In genomic region chr13:52584654-52585455, GRCm38 (mm10) we compare ENCODE assay signal across 9 mouse cellular contexts. TPM values are rescaled to one million over a fixed set of nuclear protein-coding genes. Genes with fewer than 3 reads are reported as not detected.
DNase-seq lines count a peak whose midpoint lies in the region; ATAC-seq and TF ChIP-seq lines count a peak whose summit lies in the region.
"Had no signal": no experiment of that assay in that cellular context is flagged by ENCODE, and none has a peak within 500 bp of the region (broad histone marks: within the 10 kb centered on the region; RNA-seq: fewer than 3 reads in every experiment).

No protein-coding gene starts in this region.

- no peak for TF ChIP-seq CTCF in lung, embryonic 14.5 days (IDR thresholded peaks at IDR 0.05; ENCODE audit: low read depth)
- no peak for TF ChIP-seq CTCF in thymus, adult 2 months (IDR thresholded peaks at IDR 0.05; ENCODE audit: borderline replicate concordance, control insufficient read depth, extremely low read depth, insufficient read depth, low read length, poor library complexity)
- no peak for TF ChIP-seq CTCF in kidney, adult 2 months (conservative IDR thresholded peaks at IDR 0.05; ENCODE audit: insufficient read depth, insufficient read length, low read depth, low read length)

- no peaks in the 10 kb centered on the region for H3K9me3 ChIP-seq in lung, embryonic 14.5 days (ENCODE audit: low read depth, low read length)
- H3K9me3 ChIP-seq in midbrain, embryonic 11.5 days (ENCODE audit: control insufficient read depth, low read length): no peaks in the 10 kb centered on the region
- H3K9me3 ChIP-seq: limb, embryonic 15.5 days had no signal

- no peaks in the 10 kb centered on the region for H3K4me1 ChIP-seq in lung, embryonic 14.5 days (ENCODE audit: insufficient read depth)
- H3K4me1 ChIP-seq in thymus, adult 2 months (replicated peaks; ENCODE audit: control insufficient read depth, insufficient read depth, low read length): peaks cover 12% of the 10 kb centered on the region
- H3K4me1 ChIP-seq in midbrain, embryonic 11.5 days (ENCODE audit: control insufficient read depth, insufficient read depth, low read length): no peaks in the 10 kb centered on the region
- no peaks in the 10 kb centered on the region for H3K4me1 ChIP-seq in kidney, adult 2 months (ENCODE audit: control insufficient read depth, insufficient read depth, low read length)

- peaks cover 4% of the 10 kb centered on the region; the same call in 1 of the 2 replicates for H3K27me3 ChIP-seq in lung, embryonic 14.5 days (ENCODE audit: insufficient read depth, low read length)
- H3K27me3 ChIP-seq in thymus, adult 2 months (ENCODE audit: control insufficient read depth, insufficient read depth, low read length): no peaks in the 10 kb centered on the region
- peaks cover 18% of the 10 kb centered on the region for H3K27me3 ChIP-seq in midbrain, embryonic 11.5 days (ENCODE audit: control insufficient read depth, insufficient read depth, low read length)
- H3K27me3 ChIP-seq in kidney, adult 2 months (replicated peaks; ENCODE audit: control insufficient read depth, insufficient read depth, low read length): no peaks in the 10 kb centered on the region

- no peak overlapping the region for H3K9ac ChIP-seq in lung, embryonic 14.5 days
- no peak overlapping the region for H3K9ac ChIP-seq in midbrain, embryonic 11.5 days (ENCODE audit: low read length)
- H3K9ac ChIP-seq: limb, embryonic 15.5 days had no signal

- 0 out of 2 replicates have a peak overlapping the region, but pooled peaks have one; percentile 3 for H3K4me2 ChIP-seq in lung, embryonic 14.5 days
- H3K4me2 ChIP-seq in midbrain, embryonic 11.5 days: no peak overlapping the region

- ATAC-seq in lung, embryonic 14.5 days (ENCODE audit: insufficient read depth): no peak
- ATAC-seq in common myeloid progenitor, adult 5-6 weeks (replicated peaks; ENCODE audit: low read depth, poor library complexity, severe bottlenecking): 0 out of 2 replicates have a peak, but pooled peaks have one; percentile 26
- ATAC-seq in midbrain, embryonic 11.5 days (ENCODE audit: low FRiP score): no peak

- H3K4me3 ChIP-seq in lung, embryonic 14.5 days (ENCODE audit: low read depth, low read length): no peak overlapping the region
- H3K4me3 ChIP-seq in thymus, adult 2 months (ENCODE audit: control insufficient read depth, insufficient read depth, low read length): no peak overlapping the region
- H3K4me3 ChIP-seq in midbrain, embryonic 11.5 days (ENCODE audit: low read depth, low read length): no peak overlapping the region
- H3K4me3 ChIP-seq in kidney, adult 2 months (ENCODE audit: insufficient read depth, low read depth, low read length): no peak overlapping the region

- no peak for TF ChIP-seq POLR2A in thymus, adult 2 months (IDR thresholded peaks at IDR 0.05; ENCODE audit: control insufficient read depth, extremely low read depth, insufficient read depth, low read length, poor library complexity)
- TF ChIP-seq POLR2A in kidney, adult 2 months (IDR thresholded peaks at IDR 0.05; ENCODE audit: low read depth, low read length): no peak

- H3K27ac ChIP-seq in lung, embryonic 14.5 days (ENCODE audit: low read depth): no peak overlapping the region
- peak overlapping the region; percentile 42; the same call in 1 of the 2 replicates for H3K27ac ChIP-seq in thymus, adult 2 months (ENCODE audit: control insufficient read depth, insufficient read depth, low read length)
- no peak overlapping the region for H3K27ac ChIP-seq in midbrain, embryonic 11.5 days (ENCODE audit: low read depth, low read length)
- no peak overlapping the region for H3K27ac ChIP-seq in kidney, adult 2 months (ENCODE audit: insufficient read depth, low read depth, low read length)
- H3K27ac ChIP-seq: limb, embryonic 15.5 days had no signal

- 65% methylated on average over 17 of the region's 17 CpGs for WGBS in lung, embryonic 14.5 days
- 6% methylated on average over 17 of the region's 17 CpGs for WGBS in thymus, adult 2 months
- 73% methylated on average over 17 of the region's 17 CpGs for WGBS in midbrain, embryonic 11.5 days
- WGBS in kidney, adult 2 months: 68% methylated on average over 17 of the region's 17 CpGs

- H3K36me3 ChIP-seq in lung, embryonic 14.5 days (ENCODE audit: insufficient read depth): no peaks in the 10 kb centered on the region
- no peaks in the 10 kb centered on the region for H3K36me3 ChIP-seq in thymus, adult 2 months (ENCODE audit: control insufficient read depth, insufficient read depth, low read length)
- H3K36me3 ChIP-seq in midbrain, embryonic 11.5 days (ENCODE audit: control insufficient read depth, insufficient read depth, low read length): no peaks in the 10 kb centered on the region
- no peaks in the 10 kb centered on the region for H3K36me3 ChIP-seq in kidney, adult 2 months (ENCODE audit: control insufficient read depth, insufficient read depth, low read length)
- H3K36me3 ChIP-seq: limb, embryonic 15.5 days had no signal

- DNase-seq in lung, embryonic 14.5 days: peak; percentile 67
- DNase-seq in lung, postnatal 25 days (ENCODE audit: low spot score): no peak
- DNase-seq in heart, postnatal 4 days: peak; percentile 36
- peak; percentile 72 for DNase-seq in thymus, adult 2 months
- DNase-seq in frontal cortex, adult 2 months (ENCODE audit: extremely low spot score in 1 of 2, low spot score in 1 of 2): no peak
- no peak for DNase-seq in midbrain, embryonic 11.5 days (ENCODE audit: low spot score, missing footprints)
- DNase-seq in kidney, adult 2 months: no peak

RNA-seq across cellular contexts. Expression of gene Syk, which starts 1.9 kb away (rescaled TPM):
- polyA plus RNA-seq in lung, embryonic 14.5 days (2014; fragmentation: Nextera tagmentation; extraction: Ambion mirVana): 6.0 and 6.6 TPM in 2 replicates
- total RNA-seq in common myeloid progenitor, adult 5-6 weeks (2017): 79.3 and 83.0 TPM in 2 replicates
- 10 to 100 TPM; 24.1 to 26.5 TPM for total RNA-seq in heart, postnatal 4 days (2021)
- polyA plus RNA-seq in thymus, adult 2 months (2012; rRNA removed): 22.4 and 24.3 TPM in 2 replicates
- 2.6 and 3.3 TPM in 2 replicates for polyA plus RNA-seq in frontal cortex, adult 2 months (2012; rRNA removed)
- 2.1 and 2.3 TPM in 2 replicates for polyA plus RNA-seq in midbrain, embryonic 11.5 days (2014; fragmentation: Nextera tagmentation; extraction: Ambion mirVana)
- polyA plus RNA-seq in kidney, adult 2 months (2012; rRNA removed): 1.9 and 4.7 TPM in 2 replicates

RNA-seq across cellular contexts. Expression of gene Diras2, which starts 53.8 kb away (rescaled TPM):
- 0.14 and 0.20 TPM in 2 replicates for polyA plus RNA-seq in lung, embryonic 14.5 days (2014; fragmentation: Nextera tagmentation; extraction: Ambion mirVana)
- total RNA-seq in common myeloid progenitor, adult 5-6 weeks (2017): 1.5 and 2.0 TPM in 2 replicates
- 1 to 10 TPM; 2.6 to 2.7 TPM for total RNA-seq in heart, postnatal 4 days (2021)
- polyA plus RNA-seq in thymus, adult 2 months (2012; rRNA removed): 21.0 and 22.4 TPM in 2 replicates
- 126 and 129 TPM in 2 replicates for polyA plus RNA-seq in frontal cortex, adult 2 months (2012; rRNA removed)
- 0.08 and 0.16 TPM in 2 replicates for polyA plus RNA-seq in midbrain, embryonic 11.5 days (2014; fragmentation: Nextera tagmentation; extraction: Ambion mirVana)
- polyA plus RNA-seq in kidney, adult 2 months (2012; rRNA removed): 0.08 and 0.10 TPM in 2 replicates

Comparison
In these comparisons a context has a peak if more than half of its experiments do, and no peak if none do; other contexts are left out.
1. DNase-seq: peak in lung, embryonic 14.5 days (single experiment), heart, postnatal 4 days (single experiment) and thymus, adult 2 months (single experiment); none in lung, postnatal 25 days (single experiment), frontal cortex, adult 2 months (0 of 2), midbrain, embryonic 11.5 days (single experiment) and kidney, adult 2 months (single experiment).
2. RNA of gene Diras2, which starts 53.8 kb away (polyA plus RNA-seq): 126 to 129 TPM in frontal cortex, adult 2 months and 21.0 to 22.4 TPM in thymus, adult 2 months; 0.08 to 0.16 TPM in midbrain, embryonic 11.5 days, 0.14 to 0.20 TPM in lung, embryonic 14.5 days and 0.08 to 0.10 TPM in kidney, adult 2 months; every median in the first group is over 10 times any median in the second.